Mouse (Mus musculus): ENCODE data around the gene Dnah11. TPM values are rescaled to one million over a fixed set of nuclear protein-coding genes. Genes with fewer than 3 reads are reported as not detected.

The Dnah11 gene
- polyA plus RNA-seq, 1 experiment from 2014 or later, result 0.29 TPM

GRCm38 (mm10) chr12:117834652-117835051, 364.2 kb downstream of the Dnah11 start:
- 87% methylated on average over 2 of the region's 2 CpGs for WGBS

DNA sequence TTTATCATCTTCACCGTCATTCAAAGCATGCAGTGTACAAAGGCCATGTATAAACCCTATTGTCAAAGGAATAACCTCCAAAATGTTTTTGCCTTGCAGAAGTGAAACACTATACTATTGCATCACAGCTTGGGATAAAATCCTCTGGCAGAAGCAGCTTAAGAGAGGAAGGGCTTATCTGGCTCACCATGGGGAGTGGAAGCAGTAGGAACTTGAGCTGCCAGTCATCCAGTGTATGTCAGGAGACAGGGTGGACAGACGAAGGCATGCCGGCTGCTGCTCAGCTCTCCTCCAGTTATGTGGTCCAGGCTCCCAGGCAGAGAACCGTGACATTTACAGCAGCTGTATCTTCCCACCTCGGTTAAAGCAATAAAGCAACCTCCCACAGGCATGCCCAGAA, 366.7 kb downstream of the Dnah11 start:
- Histone ChIP-seq H3K4me1 (ENCODE audit: control insufficient read depth, insufficient read depth, low read length) (no peaks in the 10 kb centered on the region), H3K27me3 (ENCODE audit: control insufficient read depth, insufficient read depth, low read length) (no peaks in the 10 kb centered on the region), H3K36me3 (ENCODE audit: control insufficient read depth, insufficient read depth, low read length) (no peaks in the 10 kb centered on the region), H3K4me2 (no peak overlapping the region), H3K27ac (ENCODE audit: low read depth, low read length) (no peak overlapping the region), H3K9ac (ENCODE audit: low read length) (no peak overlapping the region), H3K4me3 (ENCODE audit: low read depth, low read length) (no peak overlapping the region), H3K9me3 (ENCODE audit: control insufficient read depth, low read length) (no peaks in the 10 kb centered on the region)
- no peak for ATAC-seq (ENCODE audit: low FRiP score)
- WGBS, result 62% methylated on average over 5 of the region's 5 CpGs
- DNase-seq (ENCODE audit: low spot score, missing footprints), result no peak

More at GRCm38 (mm10) chr12:117834652-117835051, 364.2 kb downstream of the Dnah11 start:
- no peak overlapping the region for H3K9ac ChIP-seq (ENCODE audit: low read length)
- no peaks in the 10 kb centered on the region for H3K27me3 ChIP-seq (ENCODE audit: control insufficient read depth, insufficient read depth, low read length)
- H3K4me3 ChIP-seq (ENCODE audit: low read depth, low read length), result no peak overlapping the region
- ATAC-seq (ENCODE audit: low FRiP score) (no peak), DNase-seq (ENCODE audit: low spot score, missing footprints) (no peak)
- no peak overlapping the region for H3K27ac ChIP-seq (ENCODE audit: low read depth, low read length)
- no peaks in the 10 kb centered on the region for H3K9me3 ChIP-seq (ENCODE audit: control insufficient read depth, low read length)
- no peaks in the 10 kb centered on the region for H3K4me1 ChIP-seq (ENCODE audit: control insufficient read depth, insufficient read depth, low read length)
- no peak overlapping the region for H3K4me2 ChIP-seq
- no peaks in the 10 kb centered on the region for H3K36me3 ChIP-seq (ENCODE audit: control insufficient read depth, insufficient read depth, low read length)

- no peak overlapping the region for H3K4me2 ChIP-seq
- no peak overlapping the region for H3K4me3 ChIP-seq (ENCODE audit: low read depth, low read length)
- ATAC-seq (ENCODE audit: low FRiP score), result no peak
- H3K9me3 ChIP-seq (ENCODE audit: control insufficient read depth, low read length), result no peaks in the 10 kb centered on the region
- no peaks in the 10 kb centered on the region for H3K4me1 ChIP-seq (ENCODE audit: control insufficient read depth, insufficient read depth, low read length)
- no peaks in the 10 kb centered on the region for H3K36me3 ChIP-seq (ENCODE audit: control insufficient read depth, insufficient read depth, low read length)
- peak; percentile 53 for DNase-seq (ENCODE audit: low spot score, missing footprints)
- no peak overlapping the region for H3K9ac ChIP-seq (ENCODE audit: low read length)
- H3K27ac ChIP-seq (ENCODE audit: low read depth, low read length), result no peak overlapping the region
- no peaks in the 10 kb centered on the region for H3K27me3 ChIP-seq (ENCODE audit: control insufficient read depth, insufficient read depth, low read length)
- WGBS, result 84% methylated on average over 8 of the region's 8 CpGs
These were observed 367.4 kb downstream of the Dnah11 start for GRCm38 (mm10) chr12:117831351-117831961.

GRCm38 (mm10) chr12:117828350-117828749, 370.5 kb downstream of the Dnah11 start:
- no peak for DNase-seq (ENCODE audit: low spot score, missing footprints)
- Histone ChIP-seq H3K9me3 (ENCODE audit: control insufficient read depth, low read length) (no peaks in the 10 kb centered on the region), H3K4me3 (ENCODE audit: low read depth, low read length) (no peak overlapping the region), H3K4me2 (no peak overlapping the region), H3K36me3 (ENCODE audit: control insufficient read depth, insufficient read depth, low read length) (no peaks in the 10 kb centered on the region), H3K27ac (ENCODE audit: low read depth, low read length) (no peak overlapping the region), H3K4me1 (ENCODE audit: control insufficient read depth, insufficient read depth, low read length) (no peaks in the 10 kb centered on the region), H3K9ac (ENCODE audit: low read length) (no peak overlapping the region), H3K27me3 (ENCODE audit: control insufficient read depth, insufficient read depth, low read length) (no peaks in the 10 kb centered on the region)
- 90% methylated on average over 3 of the region's 3 CpGs for WGBS
- ATAC-seq (ENCODE audit: low FRiP score), result no peak

Other genes with a start within 250 kb of the Dnah11 start
- gene Sp4, start 102.4 kb upstream of the Dnah11 start, polyA plus RNA-seq (2014; fragmentation: Nextera tagmentation; extraction: Ambion mirVana), result 24.9 and 25.1 TPM in 2 replicates